Mouse (Mus musculus) forebrain, embryonic 16.5 days (tissue): ENCODE data around the gene Rem2. TPM values are rescaled to one million over a fixed set of nuclear protein-coding genes. Genes with fewer than 3 reads are reported as not detected.

Experiments used
- polyA plus RNA-seq: library from polyadenylated mRNA; unstranded; fragments of >200 nt; fragmentation: Nextera tagmentation; extraction: Ambion mirVana; gene quantifications from 2 replicates; pipeline ENCODE4 v1.2.1, GENCODE M21; 2015

The Rem2 gene
- polyA plus RNA-seq, 1 experiment from 2014 or later = 27.7 TPM

Other genes with a start within 250 kb of the Rem2 start
- 290 and 292 TPM in 2 replicates for gene Dad1, start 222.0 kb upstream of the Rem2 start, polyA plus RNA-seq
- 50.2 and 55.1 TPM in 2 replicates for gene Abhd4, start 221.9 kb upstream of the Rem2 start, polyA plus RNA-seq
- not detected in 2 replicates for gene Olfr49, start 191.2 kb upstream of the Rem2 start, polyA plus RNA-seq
- gene Oxa1l, start 115.3 kb upstream of the Rem2 start, polyA plus RNA-seq = 44.5 and 49.0 TPM in 2 replicates
- 3.9 and 4.9 TPM in 2 replicates for gene Slc7a7, start 58.3 kb upstream of the Rem2 start, polyA plus RNA-seq
- 229 and 239 TPM in 2 replicates for gene Mrpl52, start 49.2 kb upstream of the Rem2 start, polyA plus RNA-seq
- 49.4 and 62.3 TPM in 2 replicates for gene Mmp14, start 44.5 kb upstream of the Rem2 start, polyA plus RNA-seq
- 30.8 and 34.3 TPM in 2 replicates for gene Lrp10, start 12.0 kb upstream of the Rem2 start, polyA plus RNA-seq
- 105 and 108 TPM in 2 replicates for gene Prmt5, start 41.4 kb downstream of the Rem2 start, polyA plus RNA-seq
- gene Haus4, start 78.5 kb downstream of the Rem2 start, polyA plus RNA-seq = 25.9 and 29.2 TPM in 2 replicates
- 8.1 and 8.2 TPM in 2 replicates for gene Ajuba, start 101.5 kb downstream of the Rem2 start, polyA plus RNA-seq
- 6.9 and 8.3 TPM in 2 replicates for gene 4931414P19Rik, start 129.9 kb downstream of the Rem2 start, polyA plus RNA-seq
- gene Psmb5, start 141.9 kb downstream of the Rem2 start, polyA plus RNA-seq = 399 and 428 TPM in 2 replicates
- not detected in 2 replicates for gene Psmb11, start 145.3 kb downstream of the Rem2 start, polyA plus RNA-seq
- gene Gm17606, start 164.9 kb downstream of the Rem2 start, polyA plus RNA-seq = 1.4 TPM in 1 of 2 replicates, not detected in the other
- gene Cdh24, start 165.3 kb downstream of the Rem2 start, polyA plus RNA-seq = 5.1 and 8.1 TPM in 2 replicates
- gene 1700123O20Rik, start 210.1 kb downstream of the Rem2 start, polyA plus RNA-seq = 72.8 and 76.3 TPM in 2 replicates
- gene Acin1, start 210.8 kb downstream of the Rem2 start, polyA plus RNA-seq = 141 and 150 TPM in 2 replicates
- gene Gm29776, start 222.7 kb downstream of the Rem2 start, polyA plus RNA-seq = 0.14 and 0.16 TPM in 2 replicates
- gene Cebpe, start 236.1 kb downstream of the Rem2 start, polyA plus RNA-seq = not detected in 2 replicates